Mouse (Mus musculus): Measurements from ENCODE around the gene Elmo1. TPM values are rescaled to one million over a fixed set of nuclear protein-coding genes. Genes with fewer than 3 reads are reported as not detected.

The Elmo1 gene
- polyA plus RNA-seq, 1 experiment from 2014 or later = 10.7 TPM

DNA sequence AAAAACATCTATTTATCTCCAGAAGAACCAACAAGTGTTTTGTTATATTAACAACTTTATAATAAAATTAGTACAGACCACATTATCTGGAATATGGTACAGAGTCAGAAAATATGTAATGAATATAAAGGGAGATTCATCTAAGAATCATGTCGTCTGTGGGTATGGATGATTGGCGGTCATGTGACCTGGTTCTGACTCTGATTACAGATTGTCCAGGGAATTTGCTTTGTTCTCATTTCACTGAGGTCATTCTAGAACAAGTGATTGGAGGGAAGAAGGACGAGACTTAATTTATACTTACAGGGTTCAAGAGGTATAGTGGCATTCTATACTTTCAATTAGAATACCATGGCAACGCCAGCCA, 95.4 kb downstream of the Elmo1 start:
- H3K4me2 ChIP-seq = no peak overlapping the region
- no peak overlapping the region for H3K9ac ChIP-seq (ENCODE audit: low read depth, low read length)
- 83% methylated on average over 4 of the region's 4 CpGs for WGBS (ENCODE audit: insufficient replicate concordance)
- no peaks in the 10 kb centered on the region for H3K36me3 ChIP-seq (ENCODE audit: control insufficient read depth, insufficient read depth, low read length)
- no peaks in the 10 kb centered on the region for H3K9me3 ChIP-seq (replicated peaks; ENCODE audit: control insufficient read depth, low read length)
- peaks cover 12% of the 10 kb centered on the region for H3K4me1 ChIP-seq (ENCODE audit: control insufficient read depth, insufficient read depth, low read length)
- H3K27ac ChIP-seq (ENCODE audit: low read depth, low read length) = no peak overlapping the region
- no peak for ATAC-seq (replicated peaks; ENCODE audit: insufficient number of reproducible peaks, low FRiP score, low TSS enrichment)
- H3K27me3 ChIP-seq (ENCODE audit: control insufficient read depth, insufficient read depth, low read length) = no peaks in the 10 kb centered on the region
- H3K4me3 ChIP-seq (ENCODE audit: low read depth, low read length) = no peak overlapping the region

GRCm38 (mm10) chr13:20187647-20188046, 97.3 kb downstream of the Elmo1 start:
- H3K4me3 ChIP-seq (ENCODE audit: low read depth, low read length) = no peak overlapping the region
- H3K4me1 ChIP-seq (ENCODE audit: control insufficient read depth, insufficient read depth, low read length) = peaks cover 8% of the 10 kb centered on the region
- H3K27ac ChIP-seq (ENCODE audit: low read depth, low read length) = no peak overlapping the region
- no peaks in the 10 kb centered on the region for H3K9me3 ChIP-seq (replicated peaks; ENCODE audit: control insufficient read depth, low read length)
- no peak overlapping the region for H3K9ac ChIP-seq (ENCODE audit: low read depth, low read length)
- WGBS (ENCODE audit: insufficient replicate concordance) = 55% methylated on average over 2 of the region's 2 CpGs
- H3K36me3 ChIP-seq (ENCODE audit: control insufficient read depth, insufficient read depth, low read length) = no peaks in the 10 kb centered on the region
- no peaks in the 10 kb centered on the region for H3K27me3 ChIP-seq (ENCODE audit: control insufficient read depth, insufficient read depth, low read length)
- no peak overlapping the region for H3K4me2 ChIP-seq
- no peak for ATAC-seq (replicated peaks; ENCODE audit: insufficient number of reproducible peaks, low FRiP score, low TSS enrichment)

DNA sequence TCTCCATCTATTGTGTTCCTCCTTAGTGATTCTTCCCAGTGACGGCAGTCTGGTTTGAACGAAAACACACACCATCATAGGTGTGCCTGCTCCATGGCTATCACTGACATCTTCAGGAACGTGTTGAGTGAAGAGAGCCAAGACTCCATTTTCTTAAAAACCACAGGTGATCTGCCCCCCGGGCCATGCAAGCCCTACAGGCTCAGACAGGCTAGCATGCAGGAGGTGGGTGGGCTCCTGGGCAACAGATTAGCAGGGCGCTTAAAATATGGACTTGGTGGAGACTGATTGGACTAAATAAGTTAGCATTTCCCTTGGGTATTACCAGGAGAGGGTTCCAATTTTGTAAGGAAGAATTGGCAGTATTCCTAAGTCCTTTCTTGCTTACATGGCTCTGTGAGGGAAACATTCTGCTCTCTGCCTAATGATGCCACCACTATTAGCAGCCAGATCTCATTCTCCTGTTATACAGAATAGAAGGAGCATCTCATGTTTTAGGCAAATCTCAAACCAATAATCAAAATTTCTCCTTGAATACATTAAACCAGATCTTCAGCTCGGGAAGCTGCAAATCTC, 101.7 kb downstream of the Elmo1 start:
- no peak overlapping the region for H3K27ac ChIP-seq (ENCODE audit: low read depth, low read length)
- H3K4me2 ChIP-seq = no peak overlapping the region
- H3K27me3 ChIP-seq (ENCODE audit: control insufficient read depth, insufficient read depth, low read length) = no peaks in the 10 kb centered on the region
- no peak overlapping the region for H3K9ac ChIP-seq (ENCODE audit: low read depth, low read length)
- no peak overlapping the region for H3K4me3 ChIP-seq (ENCODE audit: low read depth, low read length)
- H3K36me3 ChIP-seq (ENCODE audit: control insufficient read depth, insufficient read depth, low read length) = no peaks in the 10 kb centered on the region
- 76% methylated on average over 6 of the region's 6 CpGs for WGBS (ENCODE audit: insufficient replicate concordance)
- no peaks in the 10 kb centered on the region; the same call in 1 of the 2 replicates for H3K4me1 ChIP-seq (ENCODE audit: control insufficient read depth, insufficient read depth, low read length)
- H3K9me3 ChIP-seq (replicated peaks; ENCODE audit: control insufficient read depth, low read length) = no peaks in the 10 kb centered on the region
- ATAC-seq (replicated peaks; ENCODE audit: insufficient number of reproducible peaks, low FRiP score, low TSS enrichment) = no peak

DNA sequence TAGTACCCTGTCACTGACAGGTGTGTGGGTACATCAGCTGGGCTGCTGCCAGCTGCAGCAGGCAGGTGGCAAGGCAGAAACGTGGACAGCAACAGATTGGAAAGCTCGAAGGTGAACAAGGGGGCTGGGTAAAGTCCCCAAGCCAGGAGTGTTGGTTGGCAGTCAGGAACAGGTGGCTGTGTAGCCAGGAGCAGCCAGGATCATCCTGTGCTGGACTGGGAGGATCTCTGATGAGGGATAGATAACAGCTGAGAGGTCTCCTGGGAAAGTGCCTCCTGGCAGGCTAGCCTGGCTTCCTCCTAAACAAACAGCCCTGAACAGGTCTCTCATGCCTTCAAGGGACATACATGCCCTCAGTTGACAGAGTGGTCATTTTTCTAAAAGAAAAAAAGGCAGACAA, 110.2 kb downstream of the Elmo1 start:
- Histone ChIP-seq H3K27me3 (ENCODE audit: control insufficient read depth, insufficient read depth, low read length) (no peaks in the 10 kb centered on the region), H3K4me3 (ENCODE audit: low read depth, low read length) (no peak overlapping the region), H3K27ac (ENCODE audit: low read depth, low read length) (no peak overlapping the region), H3K4me2 (no peak overlapping the region), H3K9me3 (replicated peaks; ENCODE audit: control insufficient read depth, low read length) (no peaks in the 10 kb centered on the region), H3K4me1 (ENCODE audit: control insufficient read depth, insufficient read depth, low read length) (no peaks in the 10 kb centered on the region), H3K9ac (ENCODE audit: low read depth, low read length) (no peak overlapping the region), H3K36me3 (ENCODE audit: control insufficient read depth, insufficient read depth, low read length) (no peaks in the 10 kb centered on the region)
- WGBS (ENCODE audit: insufficient replicate concordance) = 59% methylated on average over 2 of the region's 2 CpGs
- no peak for ATAC-seq (replicated peaks; ENCODE audit: insufficient number of reproducible peaks, low FRiP score, low TSS enrichment)

GRCm38 (mm10) chr13:20202617-20203016, 112.2 kb downstream of the Elmo1 start:
- H3K36me3 ChIP-seq (ENCODE audit: control insufficient read depth, insufficient read depth, low read length) = no peaks in the 10 kb centered on the region
- no peak for ATAC-seq (replicated peaks; ENCODE audit: insufficient number of reproducible peaks, low FRiP score, low TSS enrichment)
- no peak overlapping the region for H3K4me2 ChIP-seq
- H3K9ac ChIP-seq (ENCODE audit: low read depth, low read length) = no peak overlapping the region
- H3K27ac ChIP-seq (ENCODE audit: low read depth, low read length) = no peak overlapping the region
- H3K9me3 ChIP-seq (replicated peaks; ENCODE audit: control insufficient read depth, low read length) = no peaks in the 10 kb centered on the region
- H3K4me1 ChIP-seq (ENCODE audit: control insufficient read depth, insufficient read depth, low read length) = no peaks in the 10 kb centered on the region
- no peak overlapping the region for H3K4me3 ChIP-seq (ENCODE audit: low read depth, low read length)
- no peaks in the 10 kb centered on the region for H3K27me3 ChIP-seq (ENCODE audit: control insufficient read depth, insufficient read depth, low read length)
- WGBS (ENCODE audit: insufficient replicate concordance) = 76% methylated on average over 4 of the region's 4 CpGs

DNA sequence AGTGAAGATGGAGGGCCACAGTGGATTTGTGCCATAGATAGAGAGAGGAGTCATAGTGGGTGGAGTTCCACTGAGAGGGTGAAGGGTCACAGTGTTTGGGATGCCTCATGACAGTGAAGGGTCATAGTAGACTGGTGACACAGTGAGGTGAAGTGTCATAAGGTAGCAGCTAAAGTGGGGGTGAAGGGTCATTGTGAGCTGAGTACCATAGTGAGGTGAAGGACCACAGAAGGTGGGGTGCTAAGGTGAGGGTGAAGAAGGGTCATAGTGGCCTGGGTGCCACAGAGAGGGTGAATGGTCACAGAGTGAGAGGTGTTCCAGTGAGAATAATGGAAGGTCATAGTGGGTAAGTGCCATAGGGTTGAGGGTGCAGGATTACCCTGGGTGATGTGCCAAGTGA, 113.8 kb downstream of the Elmo1 start:
- H3K36me3 ChIP-seq (ENCODE audit: control insufficient read depth, insufficient read depth, low read length) = no peaks in the 10 kb centered on the region
- no peak overlapping the region for H3K9ac ChIP-seq (ENCODE audit: low read depth, low read length)
- no peak for ATAC-seq (replicated peaks; ENCODE audit: insufficient number of reproducible peaks, low FRiP score, low TSS enrichment)
- no peak overlapping the region for H3K4me3 ChIP-seq (ENCODE audit: low read depth, low read length)
- H3K27ac ChIP-seq (ENCODE audit: low read depth, low read length) = no peak overlapping the region
- H3K4me1 ChIP-seq (ENCODE audit: control insufficient read depth, insufficient read depth, low read length) = no peaks in the 10 kb centered on the region
- no peak overlapping the region for H3K4me2 ChIP-seq
- H3K27me3 ChIP-seq (ENCODE audit: control insufficient read depth, insufficient read depth, low read length) = no peaks in the 10 kb centered on the region
- H3K9me3 ChIP-seq (replicated peaks; ENCODE audit: control insufficient read depth, low read length) = no peaks in the 10 kb centered on the region

DNA sequence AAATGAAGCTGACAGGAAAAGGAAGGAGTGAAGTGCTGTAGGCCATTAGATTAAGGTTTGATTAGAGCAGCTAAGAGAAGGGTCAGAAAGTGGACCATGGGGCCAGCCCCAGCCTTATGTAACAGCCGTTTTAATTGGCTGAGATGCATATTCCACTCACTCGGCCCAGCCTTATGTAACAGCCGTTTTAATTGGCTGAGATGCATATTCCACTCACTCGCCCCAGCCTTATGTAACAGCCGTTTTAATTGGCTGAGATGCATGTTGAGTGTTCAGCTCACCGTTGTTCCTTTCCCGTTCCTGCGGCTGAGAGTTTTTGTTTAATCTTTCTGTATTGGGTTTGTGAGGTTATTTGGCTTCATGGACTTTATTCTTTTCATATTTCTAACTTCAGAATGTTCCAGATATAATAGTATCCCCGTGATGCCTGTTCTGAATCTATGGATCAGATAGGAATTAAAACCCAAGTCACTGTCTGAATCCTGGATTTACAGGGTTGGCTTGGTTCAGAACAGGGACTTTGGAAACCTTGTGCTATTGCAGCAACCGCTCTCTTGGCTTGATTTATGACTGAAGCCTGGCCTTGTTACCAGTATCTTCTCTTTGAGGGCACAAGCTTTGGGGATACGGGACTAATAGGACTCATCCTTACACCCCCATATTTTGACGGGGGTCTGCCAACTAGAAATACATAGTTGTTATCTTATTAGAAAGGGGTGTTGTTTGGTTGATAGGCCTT, 114.8 kb downstream of the Elmo1 start:
- Histone ChIP-seq H3K9ac (ENCODE audit: low read depth, low read length) (no peak overlapping the region), H3K27ac (ENCODE audit: low read depth, low read length) (no peak overlapping the region), H3K4me2 (no peak overlapping the region), H3K9me3 (replicated peaks; ENCODE audit: control insufficient read depth, low read length) (no peaks in the 10 kb centered on the region), H3K36me3 (ENCODE audit: control insufficient read depth, insufficient read depth, low read length) (no peaks in the 10 kb centered on the region), H3K4me3 (ENCODE audit: low read depth, low read length) (no peak overlapping the region), H3K4me1 (ENCODE audit: control insufficient read depth, insufficient read depth, low read length) (no peaks in the 10 kb centered on the region), H3K27me3 (ENCODE audit: control insufficient read depth, insufficient read depth, low read length) (no peaks in the 10 kb centered on the region)
- no peak for ATAC-seq (replicated peaks; ENCODE audit: insufficient number of reproducible peaks, low FRiP score, low TSS enrichment)
- WGBS (ENCODE audit: insufficient replicate concordance) = 85% methylated on average over 12 of the region's 12 CpGs

DNA sequence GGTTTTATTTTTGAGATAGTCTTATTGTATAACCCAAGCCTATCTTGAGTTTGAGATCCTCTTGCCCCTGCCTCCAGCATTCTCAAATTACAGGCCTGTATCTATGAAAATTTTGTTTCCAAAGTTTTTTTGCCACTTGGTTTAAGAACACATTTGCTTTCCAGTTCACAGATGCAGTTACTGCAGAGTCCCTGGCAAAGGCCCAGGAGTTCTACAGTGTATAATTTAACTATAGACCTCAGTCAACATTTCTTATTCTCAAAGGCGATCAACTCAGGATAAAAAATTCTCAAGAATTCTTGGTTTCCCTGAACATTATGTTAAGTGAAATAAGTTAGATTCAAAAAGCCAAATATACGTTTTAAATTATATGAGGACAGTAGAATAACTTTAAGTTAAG, 115.3 kb downstream of the Elmo1 start:
- no peaks in the 10 kb centered on the region for H3K9me3 ChIP-seq (replicated peaks; ENCODE audit: control insufficient read depth, low read length)
- H3K4me1 ChIP-seq (ENCODE audit: control insufficient read depth, insufficient read depth, low read length) = no peaks in the 10 kb centered on the region
- no peak overlapping the region for H3K27ac ChIP-seq (ENCODE audit: low read depth, low read length)
- H3K27me3 ChIP-seq (ENCODE audit: control insufficient read depth, insufficient read depth, low read length) = no peaks in the 10 kb centered on the region
- H3K4me3 ChIP-seq (ENCODE audit: low read depth, low read length) = no peak overlapping the region
- H3K4me2 ChIP-seq = no peak overlapping the region
- 83% methylated on average over 2 of the region's 2 CpGs for WGBS (ENCODE audit: insufficient replicate concordance)
- no peak overlapping the region for H3K9ac ChIP-seq (ENCODE audit: low read depth, low read length)
- no peak for ATAC-seq (replicated peaks; ENCODE audit: insufficient number of reproducible peaks, low FRiP score, low TSS enrichment)
- H3K36me3 ChIP-seq (ENCODE audit: control insufficient read depth, insufficient read depth, low read length) = no peaks in the 10 kb centered on the region

DNA sequence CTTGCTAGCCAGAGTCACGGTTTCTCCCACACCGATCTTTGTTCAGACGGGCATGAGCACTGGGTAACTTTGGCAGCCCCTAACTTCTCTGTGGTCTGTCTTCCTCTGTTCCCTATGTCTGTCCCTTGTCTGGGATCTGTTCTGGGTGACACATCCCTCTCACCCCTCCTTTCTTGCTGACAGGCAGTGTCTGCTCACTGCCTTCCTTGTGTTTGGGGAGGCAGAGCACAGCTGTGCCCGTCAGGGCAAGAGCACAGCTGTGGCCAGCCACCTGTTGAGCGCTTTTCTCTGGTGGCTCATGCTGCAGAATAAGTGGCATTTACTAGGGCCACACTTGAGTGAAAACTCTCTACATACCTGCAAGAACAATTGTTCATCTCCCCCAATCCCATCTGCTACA, 116.7 kb downstream of the Elmo1 start:
- no peak for ATAC-seq (replicated peaks; ENCODE audit: insufficient number of reproducible peaks, low FRiP score, low TSS enrichment)
- Histone ChIP-seq H3K27ac (ENCODE audit: low read depth, low read length) (no peak overlapping the region), H3K4me2 (no peak overlapping the region), H3K9me3 (replicated peaks; ENCODE audit: control insufficient read depth, low read length) (no peaks in the 10 kb centered on the region), H3K4me3 (ENCODE audit: low read depth, low read length) (no peak overlapping the region), H3K9ac (ENCODE audit: low read depth, low read length) (no peak overlapping the region), H3K36me3 (ENCODE audit: control insufficient read depth, insufficient read depth, low read length) (no peaks in the 10 kb centered on the region), H3K27me3 (ENCODE audit: control insufficient read depth, insufficient read depth, low read length) (no peaks in the 10 kb centered on the region), H3K4me1 (ENCODE audit: control insufficient read depth, insufficient read depth, low read length) (0 out of 2 replicates have a peak, but pooled peaks cover 3% of the 10 kb centered on the region)
- WGBS (ENCODE audit: insufficient replicate concordance) = 56% methylated on average over 5 of the region's 5 CpGs
